Mouse (Mus musculus): ENCODE results near the gene Fam172a. TPM values are rescaled to one million over a fixed set of nuclear protein-coding genes. Genes with fewer than 3 reads are reported as not detected.

Fam172a gene
- polyA plus RNA-seq, 1 experiment from 2014 or later = 29.6 TPM

GRCm38 (mm10) chr13:78094352-78094751 lies 392.5 kb downstream of the Fam172a start:
- Histone ChIP-seq H3K4me1 (peaks cover 3% of the 10 kb centered on the region; the same call in 1 of the 2 replicates), H3K36me3 (replicated peaks) (no peaks in the 10 kb centered on the region), H3K27me3 (ENCODE audit: poor library complexity, severe bottlenecking) (no peaks in the 10 kb centered on the region), H3K9me3 (peaks cover 4% of the 10 kb centered on the region; the same call in 1 of the 2 replicates), H3K27ac (no peak overlapping the region), H3K4me3 (no peak overlapping the region)
- DNase-seq (ENCODE audit: extremely low spot score, low spot score) = no peak
- 80% methylated on average over 2 of the region's 2 CpGs for WGBS

DNA sequence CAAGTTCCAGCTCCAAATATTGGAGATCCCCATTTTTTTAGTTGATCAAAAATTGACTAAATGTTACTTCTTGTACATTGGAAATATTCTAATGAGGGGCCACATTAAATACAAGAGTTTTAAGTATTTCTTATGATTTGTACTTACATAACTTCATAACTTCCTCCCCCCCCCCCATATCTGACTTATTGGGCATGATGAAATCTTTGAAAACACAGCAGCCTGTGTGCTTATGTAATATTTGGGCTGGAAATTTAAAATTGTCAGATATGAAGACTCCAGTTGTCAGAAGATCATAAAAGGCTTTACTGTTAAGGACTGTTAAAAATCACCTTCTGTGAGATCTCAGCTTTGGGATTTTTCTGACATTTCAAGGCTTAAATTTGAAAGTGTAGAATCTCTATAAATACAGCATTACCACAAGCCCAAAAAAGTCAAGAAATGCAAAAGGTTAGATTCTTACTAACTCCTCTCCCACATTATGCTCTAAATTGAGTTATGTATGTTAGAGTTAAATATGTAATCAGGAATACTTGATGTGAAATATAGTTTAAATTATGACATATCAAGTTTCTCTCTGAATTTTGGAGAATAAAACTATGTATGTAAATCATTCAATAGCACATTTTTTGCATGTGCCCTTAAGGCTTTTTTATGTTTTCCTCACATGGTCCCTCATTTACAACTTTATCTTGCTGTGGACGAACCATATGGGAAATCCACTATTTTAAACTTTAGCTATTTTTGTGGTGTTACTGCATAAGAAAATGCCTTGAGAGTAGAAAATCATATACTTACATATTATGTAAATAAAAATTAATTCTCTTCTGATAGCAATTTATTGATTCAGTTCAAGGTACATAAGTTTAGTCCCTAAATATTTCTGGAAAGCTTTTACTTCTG lies 393.5 kb downstream of the Fam172a start:
- H3K4me3 ChIP-seq = no peak overlapping the region
- peaks cover 13% of the 10 kb centered on the region for H3K4me1 ChIP-seq
- H3K36me3 ChIP-seq (replicated peaks) = no peaks in the 10 kb centered on the region
- WGBS = 89% methylated on average over 1 of the region's 1 CpGs
- DNase-seq (ENCODE audit: extremely low spot score, low spot score) = no peak
- no peaks in the 10 kb centered on the region for H3K27me3 ChIP-seq (ENCODE audit: poor library complexity, severe bottlenecking)
- H3K9me3 ChIP-seq = peaks cover 4% of the 10 kb centered on the region; the same call in 1 of the 2 replicates
- no peak overlapping the region for H3K27ac ChIP-seq

DNA sequence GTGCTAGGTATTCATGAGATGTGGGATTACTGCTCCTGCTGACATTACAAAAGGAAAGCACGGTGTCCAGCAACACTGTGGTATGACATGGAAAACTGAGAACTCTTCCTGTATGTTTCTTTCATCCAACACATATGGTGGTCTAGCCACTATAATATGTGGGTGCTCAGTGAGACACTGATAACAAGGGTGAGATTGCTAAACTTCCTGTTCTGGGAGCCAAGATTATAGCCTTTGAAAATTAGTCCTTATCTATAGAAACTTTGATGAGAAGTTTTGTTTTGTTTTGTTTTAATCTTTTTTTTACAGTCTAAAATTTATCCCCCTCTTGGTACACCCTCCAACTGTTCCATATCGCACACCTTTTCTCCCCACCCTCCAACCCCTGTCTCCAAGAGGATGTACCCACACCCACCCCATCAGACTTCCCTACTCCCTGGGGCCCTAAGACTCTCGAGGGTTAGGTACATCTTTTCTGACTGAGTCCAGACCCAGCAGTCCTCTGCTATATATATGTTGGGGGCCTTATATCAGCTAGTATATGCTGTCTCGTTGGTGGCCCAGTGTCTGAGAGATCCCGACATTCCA lies 397.1 kb downstream of the Fam172a start:
- Histone ChIP-seq H3K9me3 (peaks cover 4% of the 10 kb centered on the region; the same call in 1 of the 2 replicates), H3K27ac (no peak overlapping the region), H3K36me3 (replicated peaks) (no peaks in the 10 kb centered on the region), H3K4me1 (peaks cover 27% of the 10 kb centered on the region), H3K27me3 (ENCODE audit: poor library complexity, severe bottlenecking) (no peaks in the 10 kb centered on the region), H3K4me3 (no peak overlapping the region)
- DNase-seq (ENCODE audit: extremely low spot score, low spot score) = no peak
- 85% methylated on average over 5 of the region's 5 CpGs for WGBS

DNA sequence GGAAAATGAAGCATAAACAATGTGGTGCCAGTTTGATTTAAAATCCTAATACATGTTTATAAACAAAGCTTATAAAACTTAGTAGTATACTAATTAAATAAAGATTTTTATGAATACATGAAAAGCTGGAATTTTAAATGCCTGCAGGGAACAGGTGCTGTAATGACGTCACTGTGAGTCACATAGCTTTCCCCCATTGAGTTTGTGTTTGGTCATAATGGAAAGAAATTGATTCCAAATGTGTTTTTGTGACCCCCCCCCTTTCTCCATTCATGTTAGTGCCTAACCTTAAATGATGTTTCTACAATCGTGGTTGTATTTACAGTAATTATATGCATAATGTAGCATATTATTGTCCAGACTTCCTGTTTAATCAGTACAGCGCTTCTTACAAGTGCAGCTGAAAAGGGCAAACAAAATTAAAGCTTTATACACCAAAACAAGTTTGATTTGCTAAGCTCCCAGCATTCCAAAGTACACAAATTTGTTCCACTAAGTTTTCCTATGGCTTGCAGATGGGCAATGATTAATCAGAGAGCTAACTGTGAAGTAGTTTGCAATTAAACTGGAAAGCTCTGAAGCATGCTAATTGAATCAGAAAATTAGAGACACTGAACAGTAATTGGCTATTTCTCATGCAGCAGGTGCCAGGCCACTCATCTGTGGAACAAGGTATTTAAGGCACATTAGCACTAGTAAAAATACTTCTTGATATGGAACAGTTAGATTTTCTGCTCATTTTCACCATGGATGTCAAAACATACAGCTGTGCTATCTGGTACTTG lies 398.1 kb downstream of the Fam172a start:
- Histone ChIP-seq H3K36me3 (replicated peaks) (no peaks in the 10 kb centered on the region), H3K27me3 (ENCODE audit: poor library complexity, severe bottlenecking) (no peaks in the 10 kb centered on the region), H3K4me3 (no peak overlapping the region), H3K9me3 (no peaks in the 10 kb centered on the region), H3K4me1 (peaks cover 28% of the 10 kb centered on the region), H3K27ac (no peak overlapping the region)
- WGBS = 69% methylated on average over 3 of the region's 3 CpGs
- DNase-seq (ENCODE audit: extremely low spot score, low spot score) = no peak

- no peak for DNase-seq (ENCODE audit: extremely low spot score, low spot score)
- H3K27ac ChIP-seq = no peak overlapping the region
- 84% methylated on average over 3 of the region's 3 CpGs for WGBS
- H3K27me3 ChIP-seq (ENCODE audit: poor library complexity, severe bottlenecking) = no peaks in the 10 kb centered on the region
- H3K9me3 ChIP-seq = no peaks in the 10 kb centered on the region
- H3K4me1 ChIP-seq = peaks cover 28% of the 10 kb centered on the region
- H3K4me3 ChIP-seq = no peak overlapping the region
- H3K36me3 ChIP-seq (replicated peaks) = no peaks in the 10 kb centered on the region
Observed at GRCm38 (mm10) chr13:78100664-78101063, 398.8 kb downstream of the Fam172a start.

DNA sequence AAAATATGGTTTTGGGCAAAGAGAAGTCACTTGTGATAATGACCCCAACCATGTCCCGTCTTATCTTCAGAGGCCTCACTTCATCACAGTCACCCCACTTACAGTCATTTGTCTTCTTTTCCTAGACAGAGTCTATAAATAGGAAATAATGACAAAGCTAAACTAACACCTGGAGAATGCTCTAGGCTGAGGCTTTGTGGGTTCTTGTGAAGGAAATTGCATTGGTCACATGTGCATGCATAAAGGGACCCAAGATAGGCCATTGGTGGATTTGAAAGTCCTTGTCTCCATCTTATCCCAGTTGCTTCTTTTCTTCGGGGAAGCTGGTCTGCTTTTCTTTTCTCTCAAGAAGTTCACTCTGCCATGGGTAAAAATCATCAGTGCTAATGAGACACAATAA lies 400.5 kb downstream of the Fam172a start:
- Histone ChIP-seq H3K27me3 (ENCODE audit: poor library complexity, severe bottlenecking) (no peaks in the 10 kb centered on the region), H3K27ac (no peak overlapping the region), H3K36me3 (replicated peaks) (no peaks in the 10 kb centered on the region), H3K9me3 (no peaks in the 10 kb centered on the region), H3K4me1 (peaks cover 28% of the 10 kb centered on the region), H3K4me3 (no peak overlapping the region)
- WGBS = 89% methylated on average over 2 of the region's 2 CpGs
- no peak for DNase-seq (ENCODE audit: extremely low spot score, low spot score)

DNA sequence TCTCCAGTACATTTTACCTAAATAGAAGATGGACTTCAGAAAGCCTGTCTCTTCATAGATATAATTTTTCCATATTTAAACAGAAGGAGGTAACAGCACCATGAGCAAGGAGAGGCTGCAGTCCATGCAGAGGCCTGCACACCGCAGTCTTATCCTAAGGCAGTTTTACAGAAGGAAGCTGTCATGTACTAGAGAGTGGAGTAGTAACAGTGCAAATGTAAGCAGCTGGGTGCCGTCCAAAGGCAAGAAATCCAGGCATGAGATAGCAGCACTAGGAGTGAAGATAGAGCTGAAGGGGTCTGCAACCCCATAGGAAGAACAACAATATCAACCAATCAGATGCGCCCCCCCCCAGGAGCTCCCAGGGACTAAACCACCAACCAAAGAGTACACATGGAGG lies 403.0 kb downstream of the Fam172a start:
- 84% methylated on average over 3 of the region's 3 CpGs for WGBS
- DNase-seq (ENCODE audit: extremely low spot score, low spot score) = no peak

GRCm38 (mm10) chr13:78110648-78111047 lies 408.8 kb downstream of the Fam172a start:
- no peaks in the 10 kb centered on the region for H3K36me3 ChIP-seq (replicated peaks)
- 88% methylated on average over 4 of the region's 4 CpGs for WGBS
- H3K27me3 ChIP-seq (ENCODE audit: poor library complexity, severe bottlenecking) = no peaks in the 10 kb centered on the region
- H3K9me3 ChIP-seq = no peaks in the 10 kb centered on the region
- H3K4me3 ChIP-seq = no peak overlapping the region
- no peak for DNase-seq (ENCODE audit: extremely low spot score, low spot score)
- no peak overlapping the region for H3K27ac ChIP-seq
- H3K4me1 ChIP-seq = no peaks in the 10 kb centered on the region

More for the DNA sequence above, 403.0 kb downstream of the Fam172a start:
- Histone ChIP-seq H3K4me1 (peaks cover 20% of the 10 kb centered on the region), H3K36me3 (replicated peaks) (no peaks in the 10 kb centered on the region), H3K9me3 (no peaks in the 10 kb centered on the region), H3K27me3 (ENCODE audit: poor library complexity, severe bottlenecking) (no peaks in the 10 kb centered on the region), H3K27ac (no peak overlapping the region), H3K4me3 (no peak overlapping the region)

GRCm38 (mm10) chr13:78113978-78114377 lies 412.1 kb downstream of the Fam172a start:
- Histone ChIP-seq H3K27me3 (ENCODE audit: poor library complexity, severe bottlenecking) (no peaks in the 10 kb centered on the region), H3K4me3 (no peak overlapping the region), H3K36me3 (replicated peaks) (no peaks in the 10 kb centered on the region), H3K27ac (no peak overlapping the region), H3K4me1 (no peaks in the 10 kb centered on the region), H3K9me3 (no peaks in the 10 kb centered on the region)
- WGBS = 95% methylated on average over 4 of the region's 4 CpGs
- no peak for DNase-seq (ENCODE audit: extremely low spot score, low spot score)

GRCm38 (mm10) chr13:78118715-78119114 lies 416.9 kb downstream of the Fam172a start:
- Histone ChIP-seq H3K27ac (no peak overlapping the region), H3K4me3 (no peak overlapping the region), H3K4me1 (no peaks in the 10 kb centered on the region), H3K27me3 (ENCODE audit: poor library complexity, severe bottlenecking) (no peaks in the 10 kb centered on the region), H3K36me3 (replicated peaks) (no peaks in the 10 kb centered on the region), H3K9me3 (no peaks in the 10 kb centered on the region)
- no peak for DNase-seq (ENCODE audit: extremely low spot score, low spot score)
- WGBS = 86% methylated on average over 1 of the region's 1 CpGs

DNA sequence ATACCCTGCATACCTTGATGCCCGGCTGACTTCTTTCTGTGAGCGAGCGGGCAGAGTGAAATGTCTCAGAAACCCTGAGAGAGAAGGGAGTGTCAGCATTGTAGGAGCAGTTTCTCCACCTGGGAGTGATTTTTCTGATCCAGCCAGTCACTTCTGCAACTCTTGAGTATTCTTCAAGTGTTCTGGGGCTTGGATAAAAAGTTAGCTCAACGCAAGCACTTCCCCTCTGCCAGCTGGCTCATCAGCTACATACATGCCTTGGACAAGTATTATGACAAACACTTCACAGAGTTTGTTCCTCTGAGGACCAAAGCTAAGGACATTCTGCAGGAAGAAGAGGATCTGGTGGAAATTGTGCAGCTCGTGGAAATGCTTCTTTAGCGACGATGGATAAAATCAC lies 420.2 kb downstream of the Fam172a start:
- DNase-seq (ENCODE audit: extremely low spot score, low spot score) = no peak
- 94% methylated on average over 7 of the region's 7 CpGs for WGBS
- H3K9me3 ChIP-seq = no peaks in the 10 kb centered on the region; the same call in 1 of the 2 replicates
- H3K4me1 ChIP-seq = no peaks in the 10 kb centered on the region
- no peak overlapping the region for H3K27ac ChIP-seq
- no peaks in the 10 kb centered on the region for H3K27me3 ChIP-seq (ENCODE audit: poor library complexity, severe bottlenecking)
- no peak overlapping the region for H3K4me3 ChIP-seq
- no peaks in the 10 kb centered on the region for H3K36me3 ChIP-seq (replicated peaks)

- DNase-seq (ENCODE audit: extremely low spot score, low spot score) = no peak
- H3K4me3 ChIP-seq = no peak overlapping the region
- no peaks in the 10 kb centered on the region for H3K4me1 ChIP-seq
- no peaks in the 10 kb centered on the region for H3K27me3 ChIP-seq (ENCODE audit: poor library complexity, severe bottlenecking)
- no peak overlapping the region for H3K27ac ChIP-seq
- no peaks in the 10 kb centered on the region for H3K36me3 ChIP-seq (replicated peaks)
- no peaks in the 10 kb centered on the region; the same call in 1 of the 2 replicates for H3K9me3 ChIP-seq
- WGBS = 89% methylated on average over 4 of the region's 4 CpGs
Observed at GRCm38 (mm10) chr13:78123911-78124426, 422.1 kb downstream of the Fam172a start.

All from forebrain, embryonic 10.5 days (tissue).